Mouse (Mus musculus) stomach, embryonic 16.5 days (tissue): ENCODE data around the gene Rpl13. TPM values are rescaled to one million over a fixed set of nuclear protein-coding genes. Genes with fewer than 3 reads are reported as not detected.

Experiments used
- ATAC-seq: fragments of 200-750 bp; cut with Nextera tagmentation; 2 replicates; pipeline ENCODE4 v1.8.0; 2017; ENCODE audit warnings: moderate number of reproducible peaks, moderate TSS enrichment; ENCODE audit not compliant: insufficient read depth, low FRiP score
- H3K27ac ChIP-seq: fragments of 300-500 bp; sonication (generic); 2 replicates; pipeline ENCODE4 v1.5.1; 2014; ENCODE audit warnings: low read length
- H3K27me3 ChIP-seq: fragments of 300-500 bp; sonication (generic); 2 replicates; pipeline ENCODE4 v1.6.1; 2014; ENCODE audit warnings: low read length, control low read depth, mixed read lengths; ENCODE audit not compliant: control insufficient read depth, insufficient read depth
- H3K36me3 ChIP-seq: fragments of 300-500 bp; sonication (generic); 2 replicates; pipeline ENCODE4 v1.6.1; 2014; ENCODE audit warnings: low read length; ENCODE audit not compliant: control insufficient read depth, insufficient read depth
- H3K4me1 ChIP-seq: fragments of 300-500 bp; sonication (generic); 2 replicates; pipeline ENCODE4 v1.6.1; 2014; ENCODE audit warnings: low read length, control low read depth, mixed read lengths; ENCODE audit not compliant: control insufficient read depth, insufficient read depth
- H3K4me2 ChIP-seq: fragments of 300-500 bp; sonication (generic); 2 replicates; pipeline ENCODE4 v1.6.1; 2014; ENCODE audit warnings: low read depth, low read length, mixed read lengths
- H3K4me3 ChIP-seq: fragments of 300-500 bp; sonication (generic); replicated peaks from 2 replicates; pipeline ENCODE4 v1.5.1; 2014; ENCODE audit warnings: mild to moderate bottlenecking, low read length
- H3K9ac ChIP-seq: fragments of 300-500 bp; sonication (generic); 2 replicates; pipeline ENCODE4 v1.6.1; 2014; ENCODE audit warnings: low read length
- H3K9me3 ChIP-seq: fragments of 300-500 bp; sonication (generic); replicated peaks from 2 replicates; pipeline ENCODE4 v1.6.1; 2016; ENCODE audit warnings: low read length, control low read depth; ENCODE audit not compliant: control insufficient read depth
- WGBS: fragments of 180-500 bp; shearing (Covaris S2); extraction: QIAGEN DNeasy Blood & Tissue Kit; methylation state at CpG from one replicate; pipeline ENCODE4 v1.1.7; 2014; 5-methylcytosine and 5-hydroxymethylcytosine counted together
- polyA plus RNA-seq: library from polyadenylated mRNA; unstranded; fragments of >200 nt; fragmentation: Nextera tagmentation; extraction: Ambion mirVana; gene quantifications from 2 replicates; pipeline ENCODE4 v1.2.1, GENCODE M21; 2015

Rpl13 gene
- polyA plus RNA-seq, 1 experiment from 2014 or later, result 1,463 TPM

GRCm38 (mm10) chr8:123135806-123136205 is 33.7 kb downstream of the Rpl13 start:
- no peak overlapping the region for H3K27ac ChIP-seq
- no peak for ATAC-seq
- WGBS, result 43% methylated on average over 9 of the region's 9 CpGs
- H3K9me3 ChIP-seq, result no peaks in the 10 kb centered on the region
- no peak overlapping the region for H3K9ac ChIP-seq
- H3K27me3 ChIP-seq, result no peaks in the 10 kb centered on the region
- peaks cover 30% of the 10 kb centered on the region for H3K4me1 ChIP-seq
- no peaks in the 10 kb centered on the region for H3K36me3 ChIP-seq
- H3K4me3 ChIP-seq, result no peak overlapping the region
- H3K4me2 ChIP-seq, result no peak overlapping the region

DNA sequence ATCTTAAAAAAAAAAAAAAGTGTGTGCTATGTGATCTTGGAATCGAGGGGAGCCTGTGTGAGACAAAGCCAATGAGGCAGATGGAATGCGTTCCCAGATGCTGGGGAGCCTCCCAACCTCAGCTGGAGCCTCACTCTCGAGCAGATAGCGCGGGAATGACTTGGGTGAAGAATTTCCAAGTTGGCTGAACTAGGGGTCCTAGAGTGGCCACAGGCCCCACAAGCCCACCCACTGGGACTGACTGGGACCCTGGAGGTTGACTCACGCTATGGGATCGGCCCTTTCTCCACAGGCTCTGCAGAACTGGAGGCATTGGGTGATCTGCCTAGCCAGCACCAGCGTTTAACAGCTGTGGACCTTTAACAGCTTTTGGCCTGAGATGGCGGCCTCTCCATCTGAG is 34.1 kb downstream of the Rpl13 start:
- Histone ChIP-seq H3K9ac (no peak overlapping the region), H3K4me1 (peaks cover 33% of the 10 kb centered on the region), H3K36me3 (no peaks in the 10 kb centered on the region), H3K9me3 (no peaks in the 10 kb centered on the region), H3K27ac (peak overlapping the region; percentile 87), H3K27me3 (no peaks in the 10 kb centered on the region), H3K4me3 (no peak overlapping the region), H3K4me2 (no peak overlapping the region)
- WGBS, result 69% methylated on average over 9 of the region's 9 CpGs
- no peak for ATAC-seq

- Histone ChIP-seq H3K9ac (peak overlapping the region; percentile 54), H3K4me3 (no peak overlapping the region), H3K27ac (peak overlapping the region; percentile 87), H3K36me3 (no peaks in the 10 kb centered on the region), H3K27me3 (no peaks in the 10 kb centered on the region), H3K4me1 (peaks cover 42% of the 10 kb centered on the region), H3K4me2 (no peak overlapping the region), H3K9me3 (no peaks in the 10 kb centered on the region)
- ATAC-seq, result peak; percentile 91
- WGBS, result 10% methylated on average over 2 of the region's 2 CpGs
Measured at GRCm38 (mm10) chr8:123137645-123138077, 35.5 kb downstream of the Rpl13 start.

- no peak overlapping the region for H3K9ac ChIP-seq
- 56% methylated on average over 4 of the region's 4 CpGs for WGBS
- H3K9me3 ChIP-seq, result no peaks in the 10 kb centered on the region
- H3K4me2 ChIP-seq, result no peak overlapping the region
- H3K36me3 ChIP-seq, result no peaks in the 10 kb centered on the region
- H3K27ac ChIP-seq, result no peak overlapping the region
- no peaks in the 10 kb centered on the region for H3K27me3 ChIP-seq
- H3K4me1 ChIP-seq, result peaks cover 43% of the 10 kb centered on the region
- ATAC-seq, result no peak
- no peak overlapping the region for H3K4me3 ChIP-seq
Measured at GRCm38 (mm10) chr8:123138741-123139140, 36.6 kb downstream of the Rpl13 start.

- Histone ChIP-seq H3K4me1 (peaks cover 30% of the 10 kb centered on the region), H3K9me3 (no peaks in the 10 kb centered on the region), H3K36me3 (no peaks in the 10 kb centered on the region), H3K4me3 (no peak overlapping the region), H3K27me3 (no peaks in the 10 kb centered on the region), H3K9ac (0 out of 2 replicates have a peak overlapping the region, but pooled peaks have one; percentile 7), H3K27ac (peak overlapping the region; percentile 97), H3K4me2 (no peak overlapping the region; the same call in 1 of the 2 replicates)
- WGBS, result 48% methylated on average over 14 of the region's 14 CpGs
- ATAC-seq, result peak; percentile 15; the same call in 1 of the 2 replicates
Measured at GRCm38 (mm10) chr8:123141741-123142462, 39.8 kb downstream of the Rpl13 start.

DNA sequence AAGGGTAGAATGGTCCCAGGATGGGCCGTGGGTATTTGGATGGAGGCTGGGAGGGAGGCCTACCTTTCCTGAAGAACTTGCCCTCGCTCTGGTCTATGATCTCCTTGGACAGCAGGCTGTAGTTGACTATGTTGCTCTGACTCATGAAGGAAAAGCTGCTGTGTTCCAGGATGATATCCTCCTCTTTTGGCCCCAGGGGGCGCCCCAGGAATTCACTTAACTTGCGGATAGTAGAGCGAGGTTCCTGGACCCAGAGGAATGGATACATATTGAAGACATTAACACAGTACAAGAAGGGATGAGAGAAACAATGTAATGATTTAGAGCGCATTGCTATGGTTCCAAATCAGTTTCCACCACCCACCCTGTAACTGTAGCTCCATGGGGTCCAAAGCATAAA is 43.1 kb downstream of the Rpl13 start:
- no peaks in the 10 kb centered on the region for H3K9me3 ChIP-seq
- peaks cover 13% of the 10 kb centered on the region for H3K4me1 ChIP-seq
- no peaks in the 10 kb centered on the region for H3K36me3 ChIP-seq
- no peak overlapping the region for H3K9ac ChIP-seq
- H3K27me3 ChIP-seq, result no peaks in the 10 kb centered on the region
- 45% methylated on average over 6 of the region's 6 CpGs for WGBS
- no peak overlapping the region for H3K4me3 ChIP-seq
- no peak overlapping the region for H3K4me2 ChIP-seq
- no peak for ATAC-seq
- H3K27ac ChIP-seq, result peak overlapping the region; percentile 85

GRCm38 (mm10) chr8:123146390-123146789 is 44.2 kb downstream of the Rpl13 start:
- no peaks in the 10 kb centered on the region for H3K9me3 ChIP-seq

DNA sequence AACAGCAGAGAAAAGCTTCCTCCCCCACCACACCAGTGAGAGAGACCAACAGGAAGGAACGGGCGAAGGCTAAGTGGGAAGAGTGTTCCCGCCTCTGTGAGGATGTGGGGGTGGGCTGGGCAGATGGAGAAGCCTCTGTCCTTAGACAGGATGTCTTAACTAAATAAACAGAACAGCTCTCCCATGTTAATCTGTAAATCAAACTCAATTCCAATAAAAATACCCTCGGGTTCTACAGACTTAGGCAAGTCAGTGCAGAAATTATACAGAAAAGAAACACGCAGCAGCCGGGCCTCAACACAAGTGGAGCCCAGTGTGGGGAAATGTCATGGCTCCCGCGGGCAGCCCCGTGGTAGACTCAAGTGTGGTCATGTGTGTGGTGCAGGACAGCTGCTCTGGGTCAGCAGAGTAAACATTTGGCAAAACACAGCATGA is 48.6 kb downstream of the Rpl13 start:
- no peaks in the 10 kb centered on the region for H3K9me3 ChIP-seq
- no peak overlapping the region for H3K4me2 ChIP-seq
- WGBS, result 37% methylated on average over 9 of the region's 9 CpGs
- peak overlapping the region; percentile 78 for H3K27ac ChIP-seq
- no peaks in the 10 kb centered on the region for H3K27me3 ChIP-seq
- no peak overlapping the region for H3K4me3 ChIP-seq
- ATAC-seq, result peak; percentile 66; the same call in 1 of the 2 replicates
- peaks cover 10% of the 10 kb centered on the region for H3K4me1 ChIP-seq
- no peaks in the 10 kb centered on the region for H3K36me3 ChIP-seq
- H3K9ac ChIP-seq, result no peak overlapping the region

More at GRCm38 (mm10) chr8:123146390-123146789, 44.2 kb downstream of the Rpl13 start:
- ATAC-seq, result no peak
- WGBS, result 46% methylated on average over 7 of the region's 7 CpGs
- H3K27me3 ChIP-seq, result no peaks in the 10 kb centered on the region
- no peaks in the 10 kb centered on the region for H3K36me3 ChIP-seq
- no peak overlapping the region for H3K4me2 ChIP-seq
- no peak overlapping the region for H3K4me3 ChIP-seq
- H3K4me1 ChIP-seq, result peaks cover 17% of the 10 kb centered on the region
- H3K9ac ChIP-seq, result peak overlapping the region; percentile 28; the same call in 1 of the 2 replicates
- H3K27ac ChIP-seq, result peak overlapping the region; percentile 85
